15 mouse cellular contexts compared by ENCODE assay signal in the genomic region with DNA sequence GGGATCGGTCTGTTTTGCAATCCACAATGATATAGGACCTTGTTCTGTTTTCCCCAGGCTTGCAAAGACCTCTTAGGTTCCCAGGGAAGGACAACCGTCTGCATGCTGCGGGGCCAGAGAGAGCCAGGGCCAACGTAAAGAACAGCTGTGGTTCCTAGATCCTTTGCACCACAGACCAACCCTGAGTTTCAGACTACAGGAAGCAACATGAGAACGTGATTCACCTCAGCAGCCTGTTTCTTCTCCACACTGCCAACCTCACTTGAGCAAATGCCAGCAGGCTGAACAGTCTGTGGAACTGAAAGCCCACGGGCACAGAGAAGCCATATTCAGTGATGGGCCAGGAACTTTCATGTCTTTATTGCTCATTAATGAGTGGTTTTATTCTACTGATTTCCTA.
"Had no signal": no experiment of that assay in that cellular context is flagged by ENCODE, and none has a peak within 500 bp of the region (broad histone marks: within the 10 kb centered on the region; RNA-seq: fewer than 3 reads in every experiment).

No protein-coding gene starts in this region.

- H3K4me3 ChIP-seq: kidney, embryonic 15.5 days; limb, embryonic 15.5 days; liver, embryonic 12.5 days; midbrain, embryonic 10.5 days; neural tube, embryonic 13.5 days had no signal

- H3K27ac ChIP-seq: kidney, embryonic 15.5 days; limb, embryonic 15.5 days; liver, embryonic 12.5 days; midbrain, embryonic 10.5 days; neural tube, embryonic 13.5 days had no signal

- DNase-seq: kidney, adult 18-20 months; kidney, postnatal 14 days; layer of hippocampus, postnatal 36 days; lung, embryonic 14.5 days; lung, postnatal 10 days; lung, postnatal 4 days; midbrain, embryonic 14.5 days; spleen, adult 18-20 months; thymus, adult 18-20 months; thymus, postnatal 14 days had no signal
